ENCODE assay signal across 32 mouse cellular contexts in genomic region chr1:34573221-34573620, GRCm38 (mm10). TPM values are rescaled to one million over a fixed set of nuclear protein-coding genes. Genes with fewer than 3 reads are reported as not detected.
"Had no signal": no experiment of that assay in that cellular context is flagged by ENCODE, and none has a peak within 500 bp of the region (broad histone marks: within the 10 kb centered on the region; RNA-seq: fewer than 3 reads in every experiment).

No protein-coding gene starts in this region.

- H3K36me3 ChIP-seq: liver, embryonic 13.5 days; midbrain, embryonic 12.5 days; midbrain, embryonic 15.5 days; neural tube, embryonic 12.5 days; neural tube, embryonic 15.5 days had no signal

- DNase-seq: kidney, adult 2 months; kidney, postnatal 25 days; layer of hippocampus, adult 9-11 months; liver, embryonic 13.5 days; lung, adult 2 months; lung, postnatal 14 days; lung, postnatal 4 days; right cerebral cortex, adult 18-20 months; thymus, postnatal 36 days had no signal

- H3K4me2 ChIP-seq: liver, embryonic 13.5 days; midbrain, embryonic 12.5 days; midbrain, embryonic 15.5 days; neural tube, embryonic 12.5 days; neural tube, embryonic 15.5 days had no signal

- H3K4me1 ChIP-seq: liver, embryonic 13.5 days; midbrain, embryonic 12.5 days; midbrain, embryonic 15.5 days; neural tube, embryonic 12.5 days; neural tube, embryonic 15.5 days had no signal

- H3K4me3 ChIP-seq: layer of hippocampus, adult 2 months; liver, embryonic 13.5 days; midbrain, embryonic 12.5 days; midbrain, embryonic 15.5 days; neural tube, embryonic 12.5 days; neural tube, embryonic 15.5 days had no signal

- H3K9ac ChIP-seq: liver, embryonic 13.5 days; midbrain, embryonic 12.5 days; midbrain, embryonic 15.5 days; neural tube, embryonic 12.5 days; neural tube, embryonic 15.5 days had no signal

- ATAC-seq: midbrain, embryonic 15.5 days had no signal

- H3K9me3 ChIP-seq: liver, embryonic 13.5 days; midbrain, embryonic 12.5 days; midbrain, embryonic 15.5 days; neural tube, embryonic 12.5 days; neural tube, embryonic 15.5 days had no signal

- H3K27ac ChIP-seq: kidney, postnatal 0 days; layer of hippocampus, adult 2 months; liver, embryonic 13.5 days; midbrain, embryonic 12.5 days; midbrain, embryonic 15.5 days; neural tube, embryonic 12.5 days; neural tube, embryonic 15.5 days; stomach, postnatal 0 days had no signal

RNA-seq across cellular contexts. Expression of gene Amer3, which starts 6.2 kb away (rescaled TPM):
- total RNA-seq: liver, adult 2 months; megakaryocyte, adult 5-6 weeks had no signal
- polyA plus RNA-seq: kidney, embryonic 14.5 days; kidney, postnatal 0 days; liver, adult 2 months; liver, embryonic 13.5 days; lung, adult 2 months; small intestine, adult 2 months; thymus, postnatal 0 days had no signal

RNA-seq across cellular contexts. Expression of gene Prss40, which starts 12.5 kb away (rescaled TPM):
- total RNA-seq: layer of hippocampus, adult 2 months; layer of hippocampus, postnatal 25 days; left cerebral cortex, adult 18-20 months; left cerebral cortex, postnatal 25 days; liver, adult 2 months; megakaryocyte, adult 5-6 weeks had no signal
- polyA plus RNA-seq: kidney, adult 2 months; kidney, embryonic 14.5 days; kidney, postnatal 0 days; large intestine, adult 2 months; limb, embryonic 11.5 days; limb, embryonic 14.5 days; liver, adult 2 months; liver, embryonic 13.5 days; liver, embryonic 16.5 days; lung, adult 2 months; lung, embryonic 16.5 days; midbrain, embryonic 12.5 days; neural tube, embryonic 12.5 days; neural tube, embryonic 15.5 days; small intestine, adult 2 months; spleen, adult 2 months; stomach, embryonic 14.5 days; thymus, postnatal 0 days; urinary bladder, adult 2 months had no signal

RNA-seq across cellular contexts. Expression of gene Cfc1, which starts 37.8 kb away (rescaled TPM):
- total RNA-seq: layer of hippocampus, postnatal 25 days; left cerebral cortex, adult 18-20 months; left cerebral cortex, postnatal 25 days; liver, adult 2 months; megakaryocyte, adult 5-6 weeks had no signal
- polyA plus RNA-seq: kidney, adult 2 months; kidney, embryonic 14.5 days; large intestine, adult 2 months; limb, embryonic 11.5 days; liver, adult 2 months; liver, embryonic 13.5 days; liver, embryonic 16.5 days; lung, adult 2 months; lung, embryonic 16.5 days; midbrain, embryonic 12.5 days; neural tube, embryonic 12.5 days; small intestine, adult 2 months; spleen, adult 2 months; thymus, postnatal 0 days had no signal
